Mouse (Mus musculus) myocyte (in vitro differentiated cells): ENCODE results near the gene Hcfc1. TPM values are rescaled to one million over a fixed set of nuclear protein-coding genes. Genes with fewer than 3 reads are reported as not detected.

Experiments used
- H3K27me3 ChIP-seq: one replicate; pipeline ENCODE4 v1.6.1; 2011; ENCODE audit not compliant: control insufficient read depth, insufficient read depth, insufficient read length
- H3K36me3 ChIP-seq: one replicate; pipeline ENCODE4 v1.6.1; 2011; ENCODE audit not compliant: control insufficient read depth, insufficient read depth
- H3K4me2 ChIP-seq: one replicate; pipeline ENCODE4 v1.6.1; 2011; ENCODE audit warnings: low read depth, control low read depth
- H3K4me3 ChIP-seq: one replicate; pipeline ENCODE4 v1.5.1; 2011; ENCODE audit warnings: mild to moderate bottlenecking, control low read depth, moderate library complexity
- H3K79me2 ChIP-seq: one replicate; pipeline ENCODE4 v1.6.1; 2011; ENCODE audit not compliant: control insufficient read depth, insufficient read depth
- H3ac ChIP-seq: one replicate; pipeline ENCODE4 v1.6.1; 2011; ENCODE audit not compliant: control insufficient read depth, insufficient read length
- CEBPB ChIP-seq: IDR thresholded peaks from 2 replicates; pipeline ENCODE4 v1.6.1; 2011; ENCODE audit warnings: mild to moderate bottlenecking, moderate library complexity; ENCODE audit not compliant: poor library complexity, insufficient read depth, severe bottlenecking
- E2F4 ChIP-seq: IDR thresholded peaks from one replicate; pipeline ENCODE4 v1.6.1; 2011; ENCODE audit warnings: mild to moderate bottlenecking, control low read depth, moderate library complexity; ENCODE audit not compliant: insufficient read depth
- MAX ChIP-seq: IDR thresholded peaks from one replicate; pipeline ENCODE4 v1.6.1; 2011; ENCODE audit warnings: low read depth, mild to moderate bottlenecking, control low read depth
- MYOD1 ChIP-seq, 3 experiments: IDR thresholded peaks; one replicate each; pipeline ENCODE4 v1.6.1; 2011; ENCODE audit warnings: control low read depth in 2 of 3, low read depth in 2 of 3, mild to moderate bottlenecking in 2 of 3, moderate library complexity in 1 of 3; ENCODE audit not compliant: insufficient read length in 2 of 3, control insufficient read depth in 1 of 3
- MYOG ChIP-seq, 3 experiments: IDR thresholded peaks; one replicate each; pipeline ENCODE4 v1.6.1; 2011; ENCODE audit warnings: control low read depth in 2 of 3, low read depth in 2 of 3, mild to moderate bottlenecking in 2 of 3; ENCODE audit not compliant: insufficient read length in 2 of 3, control insufficient read depth in 1 of 3, insufficient read depth in 1 of 3
- POLR2A ChIP-seq: IDR thresholded peaks from one replicate; pipeline ENCODE4 v1.6.1; 2011; ENCODE audit warnings: low read depth, mild to moderate bottlenecking, control low read depth, moderate library complexity; ENCODE audit not compliant: insufficient read length
- POLR2AphosphoS2 ChIP-seq: IDR thresholded peaks from one replicate; pipeline ENCODE4 v1.6.1; 2011; ENCODE audit warnings: low read depth, control low read depth; ENCODE audit not compliant: insufficient read length
- REST ChIP-seq: IDR thresholded peaks from one replicate; pipeline ENCODE4 v1.6.1; 2011; ENCODE audit warnings: mild to moderate bottlenecking, control low read depth, moderate library complexity; ENCODE audit not compliant: insufficient read depth, insufficient read length
- SRF ChIP-seq: IDR thresholded peaks from one replicate; pipeline ENCODE4 v1.6.1; 2011; ENCODE audit warnings: low read depth; ENCODE audit not compliant: control insufficient read depth, insufficient read length
- TCF12 ChIP-seq: IDR thresholded peaks from one replicate; pipeline ENCODE4 v1.6.1; 2011; ENCODE audit warnings: mild to moderate bottlenecking, control low read depth; ENCODE audit not compliant: poor library complexity, insufficient read depth, severe bottlenecking
- TCF3 ChIP-seq: IDR thresholded peaks from one replicate; pipeline ENCODE4 v1.6.1; 2011; ENCODE audit warnings: low read depth, control low read depth; ENCODE audit not compliant: insufficient read length
- USF1 ChIP-seq: IDR thresholded peaks from one replicate; pipeline ENCODE4 v1.6.1; 2011; ENCODE audit warnings: low read depth, mild to moderate bottlenecking, control low read depth, moderate library complexity
- polyA plus RNA-seq: library from polyadenylated mRNA; unstranded; fragments of >200 nt; fragmentation: generic; extraction: Trizol; gene quantifications from one replicate; pipeline ENCODE4 v1.2.1, GENCODE M21; 2012; ENCODE audit warnings: missing spikeins

Gene Hcfc1
- polyA plus RNA-seq, result 38.1 TPM

- H3K36me3 ChIP-seq, result no peaks in the 10 kb centered on the region
- peak within 1 kb of the TSS; percentile 82 for H3K4me2 ChIP-seq
- peak within 1 kb of the TSS; percentile 43 for H3ac ChIP-seq
- H3K79me2 ChIP-seq, result peaks cover 46% of the 10 kb centered on the region
- H3K27me3 ChIP-seq, result no peaks in the 10 kb centered on the region
- no peak for TF ChIP-seq MAX
- peak; percentile 33 for TF ChIP-seq POLR2A
- no peak for TF ChIP-seq MYOD1 (IDR thresholded peaks at IDR 0.05; ENCODE audit: control insufficient read depth in 1 of 3, insufficient read length in 2 of 3, low read depth in 2 of 3)
- TF ChIP-seq POLR2AphosphoS2, result no peak
- no peak for TF ChIP-seq CEBPB
- no peak for TF ChIP-seq MYOG (IDR thresholded peaks at IDR 0.05; ENCODE audit: control insufficient read depth in 1 of 3, insufficient read depth in 1 of 3, insufficient read length in 2 of 3, low read depth in 2 of 3)
- TF ChIP-seq SRF, result no peak
- TF ChIP-seq REST, result no peak
- H3K4me3 ChIP-seq, result peak within 1 kb of the TSS; percentile 89
These were observed at the start of gene Hcfc1 for GRCm38 (mm10) chrX:73966248-73967176. Gene Hcfc1 (minus strand): TSS chrX:73966357.

- no peaks in the 10 kb centered on the region for H3K79me2 ChIP-seq
- H3ac ChIP-seq, result no peak overlapping the region
- no peak overlapping the region for H3K4me3 ChIP-seq
- no peak for TF ChIP-seq TCF12
- peaks cover 2% of the 10 kb centered on the region for H3K36me3 ChIP-seq
- H3K27me3 ChIP-seq, result no peaks in the 10 kb centered on the region
- H3K4me2 ChIP-seq, result no peak overlapping the region
These were observed 48.4 kb upstream of the Hcfc1 start for GRCm38 (mm10) chrX:74014597-74014996.

- H3K36me3 ChIP-seq, result no peaks in the 10 kb centered on the region
- H3K79me2 ChIP-seq, result no peaks in the 10 kb centered on the region
- no peak for TF ChIP-seq CEBPB
- TF ChIP-seq TCF12, result no peak
- TF ChIP-seq TCF3, result no peak
- no peak for TF ChIP-seq REST
- no peak for TF ChIP-seq MAX
- no peak for TF ChIP-seq POLR2AphosphoS2
- TF ChIP-seq USF1, result no peak
- TF ChIP-seq MYOG (IDR thresholded peaks at IDR 0.05; ENCODE audit: control insufficient read depth in 1 of 3, insufficient read depth in 1 of 3, insufficient read length in 2 of 3, low read depth in 2 of 3), result no peak
- TF ChIP-seq POLR2A, result no peak
- TF ChIP-seq MYOD1 (IDR thresholded peaks at IDR 0.05; ENCODE audit: control insufficient read depth in 1 of 3, insufficient read length in 2 of 3, low read depth in 2 of 3), result no peak
- H3ac ChIP-seq, result no peak overlapping the region
- no peak overlapping the region for H3K4me2 ChIP-seq
- no peak overlapping the region for H3K4me3 ChIP-seq
- no peaks in the 10 kb centered on the region for H3K27me3 ChIP-seq
These were observed 41.9 kb upstream of the Hcfc1 start for GRCm38 (mm10) chrX:74008063-74008462.

GRCm38 (mm10) chrX:74006401-74006800 is 40.2 kb upstream of the Hcfc1 start:
- no peak overlapping the region for H3K4me2 ChIP-seq
- H3ac ChIP-seq, result no peak overlapping the region
- no peak overlapping the region for H3K4me3 ChIP-seq
- no peaks in the 10 kb centered on the region for H3K36me3 ChIP-seq
- TF ChIP-seq MAX (no peak), TCF3 (no peak), POLR2AphosphoS2 (no peak), CEBPB (no peak), REST (no peak), USF1 (no peak), MYOD1 (IDR thresholded peaks at IDR 0.05; ENCODE audit: control insufficient read depth in 1 of 3, insufficient read length in 2 of 3, low read depth in 2 of 3) (no peak), POLR2A (no peak), E2F4 (no peak)
- H3K27me3 ChIP-seq, result no peaks in the 10 kb centered on the region
- H3K79me2 ChIP-seq, result no peaks in the 10 kb centered on the region

- no peak overlapping the region for H3K4me3 ChIP-seq
- no peak overlapping the region for H3K4me2 ChIP-seq
- no peak overlapping the region for H3ac ChIP-seq
- TF ChIP-seq POLR2A, result no peak
- no peak for TF ChIP-seq TCF12
- TF ChIP-seq MYOG (IDR thresholded peaks at IDR 0.05; ENCODE audit: control insufficient read depth in 1 of 3, insufficient read depth in 1 of 3, insufficient read length in 2 of 3, low read depth in 2 of 3), result no peak
- TF ChIP-seq MAX, result no peak
- no peak for TF ChIP-seq TCF3
- TF ChIP-seq E2F4, result no peak
- TF ChIP-seq POLR2AphosphoS2, result no peak
- no peaks in the 10 kb centered on the region for H3K27me3 ChIP-seq
- no peaks in the 10 kb centered on the region for H3K79me2 ChIP-seq
- H3K36me3 ChIP-seq, result no peaks in the 10 kb centered on the region
These were observed 37.5 kb upstream of the Hcfc1 start for GRCm38 (mm10) chrX:74003644-74004043.
